13 mouse cellular contexts compared by ENCODE assay signal in the genomic region with DNA sequence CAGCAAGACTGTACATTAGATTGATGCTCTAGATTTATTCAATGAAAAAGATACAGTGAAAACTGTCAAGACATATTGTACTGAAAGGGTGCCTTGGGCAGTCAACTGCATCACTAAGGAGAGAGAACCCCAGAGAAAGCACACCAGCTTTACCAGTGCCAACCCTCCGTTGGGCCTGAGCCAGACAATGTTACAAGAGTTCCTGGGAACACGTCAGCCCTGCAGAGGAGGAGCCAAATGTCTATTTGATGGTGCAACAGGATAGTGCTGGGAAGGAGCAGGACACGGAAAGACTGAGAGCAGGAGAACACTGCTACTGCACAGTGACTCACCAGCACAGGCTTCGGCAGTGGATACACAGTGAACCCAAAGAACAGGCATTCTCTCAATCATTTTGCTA.
DNase-seq lines count a peak whose midpoint lies in the region; ATAC-seq and TF ChIP-seq lines count a peak whose summit lies in the region.
"Had no signal": no experiment of that assay in that cellular context is flagged by ENCODE, and none has a peak within 500 bp of the region (broad histone marks: within the 10 kb centered on the region; RNA-seq: fewer than 3 reads in every experiment).

No protein-coding gene starts in this region.

- H3K9me3 ChIP-seq in heart, embryonic 12.5 days (replicated peaks) = no peaks in the 10 kb centered on the region
- H3K9me3 ChIP-seq in midbrain, postnatal 0 days (ENCODE audit: low read length) = no peaks in the 10 kb centered on the region
- H3K9me3 ChIP-seq in midbrain, embryonic 13.5 days = no peaks in the 10 kb centered on the region
- H3K9me3 ChIP-seq: heart, embryonic 15.5 days; neural tube, embryonic 12.5 days had no signal

- no peak for ATAC-seq in heart, embryonic 12.5 days (ENCODE audit: insufficient number of reproducible peaks, low FRiP score)
- ATAC-seq in midbrain, postnatal 0 days (ENCODE audit: low FRiP score) = no peak
- no peak for ATAC-seq in midbrain, embryonic 13.5 days
- ATAC-seq: intestine, postnatal 0 days had no signal

- H3K4me2 ChIP-seq in heart, embryonic 12.5 days = no peak overlapping the region
- H3K4me2 ChIP-seq in midbrain, postnatal 0 days (ENCODE audit: low read depth, low read length, poor library complexity, severe bottlenecking) = no peak overlapping the region
- H3K4me2 ChIP-seq in midbrain, embryonic 13.5 days (replicated peaks) = no peak overlapping the region
- H3K4me2 ChIP-seq: heart, embryonic 15.5 days; neural tube, embryonic 12.5 days had no signal

- H3K27ac ChIP-seq in heart, embryonic 12.5 days (ENCODE audit: poor library complexity, severe bottlenecking) = no peak overlapping the region
- H3K27ac ChIP-seq in midbrain, postnatal 0 days (ENCODE audit: low read depth, low read length) = no peak overlapping the region
- H3K27ac ChIP-seq in midbrain, embryonic 13.5 days = no peak overlapping the region
- H3K27ac ChIP-seq: heart, embryonic 15.5 days; liver, embryonic 14.5 days; neural tube, embryonic 12.5 days had no signal

- no peak overlapping the region for H3K4me3 ChIP-seq in heart, embryonic 12.5 days
- H3K4me3 ChIP-seq in midbrain, postnatal 0 days (ENCODE audit: low read depth, low read length) = no peak overlapping the region
- no peak overlapping the region for H3K4me3 ChIP-seq in midbrain, embryonic 13.5 days (replicated peaks)
- H3K4me3 ChIP-seq: heart, embryonic 15.5 days; neural tube, embryonic 12.5 days had no signal

- H3K36me3 ChIP-seq in heart, embryonic 12.5 days = no peaks in the 10 kb centered on the region
- no peaks in the 10 kb centered on the region for H3K36me3 ChIP-seq in midbrain, postnatal 0 days (ENCODE audit: insufficient read depth, low read length)
- H3K36me3 ChIP-seq in midbrain, embryonic 13.5 days = no peaks in the 10 kb centered on the region
- H3K36me3 ChIP-seq: heart, embryonic 15.5 days; neural tube, embryonic 12.5 days had no signal

- 63% methylated on average over 4 of the region's 4 CpGs for WGBS in heart, embryonic 12.5 days
- WGBS in midbrain, postnatal 0 days = 67% methylated on average over 4 of the region's 4 CpGs
- 75% methylated on average over 4 of the region's 4 CpGs for WGBS in midbrain, embryonic 13.5 days

- no peak overlapping the region for H3K9ac ChIP-seq in heart, embryonic 12.5 days
- H3K9ac ChIP-seq in midbrain, postnatal 0 days (replicated peaks; ENCODE audit: low read length, poor library complexity, severe bottlenecking) = no peak overlapping the region
- H3K9ac ChIP-seq in midbrain, embryonic 13.5 days (replicated peaks) = no peak overlapping the region
- H3K9ac ChIP-seq: heart, embryonic 15.5 days; liver, embryonic 14.5 days; neural tube, embryonic 12.5 days had no signal

- DNase-seq in heart, postnatal 4 days = peak; percentile 46
- DNase-seq in midbrain, postnatal 0 days (ENCODE audit: low spot score) = peak; percentile 15
- DNase-seq in adipocyte (ENCODE audit: low spot score) (peak; percentile 41), MN1 (ENCODE audit: low spot score) (no peak)
- peak; percentile 1 for DNase-seq in brain, adult 2 months (ENCODE audit: low read depth, low spot score)
- no peak for DNase-seq in spleen, postnatal 14 days (ENCODE audit: low spot score in 2 of 2)
- DNase-seq: gastrocnemius, postnatal 10 days had no signal

- H3K4me1 ChIP-seq in heart, embryonic 12.5 days (replicated peaks) = no peaks in the 10 kb centered on the region
- H3K4me1 ChIP-seq in midbrain, postnatal 0 days (ENCODE audit: insufficient read depth, low read length) = no peaks in the 10 kb centered on the region
- 0 out of 2 replicates have a peak, but pooled peaks cover 2% of the 10 kb centered on the region for H3K4me1 ChIP-seq in midbrain, embryonic 13.5 days (replicated peaks)
- H3K4me1 ChIP-seq: heart, embryonic 15.5 days; neural tube, embryonic 12.5 days had no signal

- no peak for TF ChIP-seq CTCF in midbrain, postnatal 0 days (IDR thresholded peaks at IDR 0.05)

- H3K27me3 ChIP-seq in heart, embryonic 12.5 days (replicated peaks) = no peaks in the 10 kb centered on the region
- no peaks in the 10 kb centered on the region for H3K27me3 ChIP-seq in midbrain, postnatal 0 days (ENCODE audit: insufficient read depth, low read length)
- no peaks in the 10 kb centered on the region for H3K27me3 ChIP-seq in midbrain, embryonic 13.5 days
- H3K27me3 ChIP-seq: heart, embryonic 15.5 days; neural tube, embryonic 12.5 days had no signal

Comparison
In these comparisons a context has a peak if more than half of its experiments do, and no peak if none do; other contexts are left out.
1. DNase-seq: peak in heart, postnatal 4 days (single experiment), midbrain, postnatal 0 days (single experiment), adipocyte (single experiment) and brain, adult 2 months (single experiment); none in spleen, postnatal 14 days (0 of 2) and MN1 (single experiment).